Mouse (Mus musculus): ENCODE results near the gene Dnhd1.

Dnhd1 gene

DNA sequence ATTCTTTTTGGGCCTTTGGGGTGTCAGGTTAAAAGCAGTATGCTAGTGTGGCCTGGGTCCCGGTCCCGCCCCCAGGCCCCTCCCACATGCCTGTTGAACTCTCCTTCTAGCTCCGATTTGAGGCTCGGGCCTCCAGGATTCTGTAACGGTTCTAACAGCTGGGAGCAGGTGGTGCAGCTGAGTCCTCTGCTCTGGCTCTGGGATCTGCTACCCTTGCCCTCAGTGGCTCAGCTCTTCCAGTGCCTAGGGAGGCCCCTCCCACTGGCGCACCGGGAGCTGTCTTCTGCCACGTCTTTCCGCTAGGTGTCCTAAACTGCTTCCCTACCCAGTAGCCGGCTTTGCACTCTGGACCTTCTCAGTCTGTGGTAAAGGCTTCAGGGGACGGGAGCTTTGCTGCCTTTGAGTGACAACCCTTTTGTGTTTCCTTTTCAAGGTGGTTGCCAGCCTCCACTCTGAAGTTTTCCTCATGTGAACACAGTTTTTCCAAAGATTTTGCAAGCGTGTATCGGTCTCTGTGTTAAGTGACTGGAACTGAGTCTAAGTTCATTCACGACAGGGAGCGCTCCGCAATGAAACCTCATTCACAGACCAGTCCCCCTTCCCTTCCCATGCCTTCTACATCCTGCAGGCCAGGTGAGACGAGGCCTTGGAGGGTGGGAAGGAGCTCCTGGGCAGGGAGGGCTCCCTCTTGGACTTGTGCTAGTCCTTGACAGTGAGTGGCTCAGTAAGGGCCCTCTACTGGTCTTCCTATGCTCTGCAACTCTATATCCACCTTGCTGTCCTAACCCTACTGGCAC lies at the start of gene Dnhd1:
Gene Dnhd1 (plus strand): TSS at position 189 of the 797 bp plus-strand sequence.
- DNase-seq, result peak; percentile 51 to 61

DNA sequence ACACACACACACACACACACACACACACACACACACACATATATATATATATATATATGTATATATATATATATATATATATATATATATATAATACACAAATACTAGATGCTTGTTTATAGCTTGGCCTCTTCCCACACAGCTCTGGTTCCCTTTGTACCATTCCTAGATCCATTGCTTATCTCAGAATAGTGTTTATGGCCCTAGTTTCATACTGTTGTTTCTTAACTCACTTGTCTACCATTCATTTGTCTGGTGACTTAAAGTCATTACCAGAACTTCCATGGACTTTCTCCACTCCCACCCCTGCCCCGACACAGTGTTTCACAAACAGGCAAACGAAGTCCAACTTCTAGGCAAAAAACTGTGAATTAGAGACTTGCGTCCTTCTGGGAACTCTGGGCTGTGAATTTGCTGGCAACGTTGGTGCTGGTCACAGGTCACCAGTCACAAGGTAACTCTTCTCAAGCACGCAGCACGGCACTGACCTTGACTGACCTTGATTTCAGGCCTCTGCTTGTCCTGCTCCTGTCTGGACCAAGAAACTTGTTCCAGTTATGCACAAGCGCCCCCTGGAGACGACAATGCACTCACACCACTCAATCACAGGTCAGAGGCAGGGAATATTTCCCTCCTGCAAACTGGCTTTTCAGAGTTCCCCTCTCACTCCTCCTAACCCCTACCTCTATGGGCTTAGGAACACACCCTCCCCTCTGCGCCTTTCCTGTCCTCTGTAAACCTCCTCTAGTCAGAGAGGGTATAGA lies 47.6 kb upstream of the Dnhd1 start:
- DNase-seq, result peak; percentile 66 to 68

DNA sequence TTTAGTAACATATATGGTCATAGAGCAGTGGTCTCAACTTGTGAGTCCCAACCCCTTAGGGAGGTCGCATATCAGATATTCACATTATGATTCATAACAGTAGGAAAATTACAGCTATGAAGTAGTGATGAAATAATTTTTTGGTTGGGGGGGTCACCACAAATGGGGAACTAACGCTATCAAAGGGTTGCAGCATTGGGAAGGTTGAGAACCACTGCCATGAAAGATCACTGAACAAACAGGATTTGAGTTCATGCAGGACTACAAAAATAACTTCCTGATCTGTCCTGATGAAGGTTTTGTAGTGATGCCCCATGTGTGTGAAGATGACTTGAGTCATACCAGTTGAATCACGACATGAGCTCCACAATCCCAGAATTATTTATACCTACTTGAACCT lies 42.2 kb upstream of the Dnhd1 start:
- no peak for DNase-seq

DNA sequence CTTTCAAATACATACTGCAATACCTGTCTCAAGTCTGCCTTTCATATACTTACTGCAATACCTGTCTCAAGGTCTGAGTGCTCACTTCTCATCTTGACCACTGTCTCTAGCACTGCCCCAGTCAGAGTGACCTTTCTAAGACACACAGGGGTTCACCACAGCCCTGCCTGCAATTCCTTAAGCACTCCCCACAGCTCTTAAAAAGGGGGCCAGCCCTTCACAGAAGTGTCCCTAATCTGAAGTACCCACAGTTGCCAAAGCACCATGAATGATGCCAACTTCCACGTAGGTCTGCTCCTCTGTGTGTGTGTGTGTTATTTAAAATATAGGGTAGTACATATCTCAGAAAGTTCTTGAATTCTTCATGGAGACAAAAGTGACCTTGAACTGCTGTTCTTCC lies 38.9 kb upstream of the Dnhd1 start:
- no peak for DNase-seq

DNA sequence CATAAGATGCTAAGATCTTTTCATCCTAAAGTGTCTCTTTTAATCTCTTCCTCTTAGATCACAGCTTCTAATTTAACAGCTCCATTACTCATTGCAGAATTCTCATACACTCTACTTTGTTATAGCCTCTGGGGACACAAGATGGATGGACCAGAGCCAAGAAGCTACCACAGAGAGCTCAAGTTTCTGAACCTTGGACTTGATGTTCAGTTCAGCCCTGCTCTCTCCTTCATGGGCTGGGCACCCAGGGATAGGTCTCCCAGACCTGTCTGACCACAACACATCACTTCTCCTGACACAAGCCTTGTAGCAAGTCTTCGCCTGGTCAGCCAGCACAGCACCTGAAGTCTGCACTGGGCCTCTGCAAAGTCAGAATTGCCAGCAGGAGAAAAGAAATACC lies 36.2 kb upstream of the Dnhd1 start:
- no peak for DNase-seq

DNA sequence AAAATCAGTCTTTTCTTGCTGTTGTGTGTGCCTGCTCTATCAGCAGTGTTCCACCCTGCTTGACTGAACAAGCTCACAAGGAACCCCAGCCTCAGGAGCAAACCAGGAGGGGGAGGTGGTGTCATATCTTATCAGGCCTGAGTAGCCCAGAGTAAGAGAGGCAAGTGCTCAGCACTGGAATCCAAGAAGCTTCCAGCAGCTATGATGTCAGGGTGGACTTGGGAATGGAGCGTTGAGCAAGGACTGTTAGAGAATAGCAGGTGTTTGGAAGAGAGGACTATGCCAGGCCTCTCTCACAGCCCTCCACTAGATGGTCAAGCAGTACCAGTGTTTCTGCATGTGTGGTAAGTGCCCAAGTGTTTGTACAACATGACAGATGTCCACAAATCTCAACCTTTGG lies 34.9 kb upstream of the Dnhd1 start:
- DNase-seq, result no peak

DNA sequence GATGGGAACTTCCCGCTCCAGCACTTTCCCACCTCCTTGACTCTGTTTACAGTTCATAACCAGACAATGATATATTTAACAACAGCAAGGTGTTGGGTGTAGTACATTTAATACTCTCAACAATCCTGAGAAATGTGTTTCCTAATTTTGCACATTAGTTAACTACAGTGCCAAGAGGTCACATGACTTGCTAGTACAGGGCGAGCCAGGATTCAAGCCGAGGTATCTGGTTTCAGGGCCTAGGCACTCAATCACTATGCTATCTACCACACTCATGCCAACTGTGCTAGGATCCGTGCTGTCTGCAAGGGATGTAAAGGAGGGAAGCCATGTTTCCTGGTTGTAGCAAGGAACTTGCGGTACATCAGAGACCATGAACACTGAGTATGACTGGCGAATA lies 34.1 kb upstream of the Dnhd1 start:
- DNase-seq, result no peak

DNA sequence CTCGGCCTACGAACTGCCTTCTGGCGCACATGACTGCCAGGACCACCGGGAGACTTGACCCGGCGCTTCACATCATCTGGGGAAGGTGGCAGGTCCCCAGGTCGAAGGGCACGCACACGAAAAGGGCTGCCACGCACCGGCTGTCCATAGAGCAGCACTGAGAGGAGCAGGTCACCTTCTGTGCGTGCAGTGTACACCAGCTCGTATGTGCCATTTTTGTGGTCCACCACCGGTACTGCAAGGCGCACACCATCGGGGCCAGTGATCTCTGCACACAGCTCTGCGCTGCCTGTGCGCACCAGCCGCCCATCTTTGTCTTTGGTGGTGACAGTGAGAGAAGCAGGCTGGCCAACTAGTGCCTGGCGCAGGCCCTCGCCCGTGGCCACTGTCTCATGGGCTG lies 32.8 kb upstream of the Dnhd1 start:
- DNase-seq, result no peak

DNA sequence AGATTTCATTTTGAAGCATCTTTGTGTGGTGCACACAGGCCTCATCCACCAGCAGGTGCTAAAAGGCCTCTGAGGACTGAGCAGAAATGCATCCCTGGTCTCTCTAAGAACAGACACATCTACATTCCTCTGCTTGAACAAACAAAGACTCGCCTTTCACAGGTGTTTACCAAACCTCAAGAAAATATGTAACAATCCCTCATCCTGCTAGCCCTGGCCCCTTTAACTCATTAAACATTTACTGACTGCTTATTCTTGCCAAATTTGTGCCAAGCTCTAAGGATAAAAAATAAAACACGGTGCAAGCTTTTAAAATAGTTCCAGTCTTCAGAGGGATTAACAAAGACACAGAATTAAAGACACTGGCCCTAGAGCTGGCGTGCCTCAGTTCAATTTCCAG lies 30.9 kb upstream of the Dnhd1 start:
- DNase-seq, result no peak

DNA sequence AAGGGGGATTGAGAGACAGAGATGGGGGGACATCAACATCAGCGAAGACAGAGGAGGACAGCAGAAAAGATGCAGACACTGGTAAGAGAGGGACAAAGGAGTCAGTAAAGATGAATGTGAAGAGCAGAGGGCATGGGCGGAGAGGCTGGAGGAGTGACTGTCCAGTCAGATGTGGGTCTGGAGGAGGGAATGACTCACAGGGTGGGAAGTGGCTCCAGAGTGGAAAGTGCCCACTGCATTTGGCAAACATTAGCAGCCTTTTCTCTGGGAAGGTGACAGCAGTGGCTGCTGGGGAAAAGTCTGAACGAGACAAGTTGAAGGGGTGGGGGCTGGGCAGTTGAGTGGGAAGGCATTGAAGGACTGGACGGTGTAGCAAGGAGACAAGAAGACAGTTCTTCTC lies 29.6 kb upstream of the Dnhd1 start:
- DNase-seq, result no peak

DNA sequence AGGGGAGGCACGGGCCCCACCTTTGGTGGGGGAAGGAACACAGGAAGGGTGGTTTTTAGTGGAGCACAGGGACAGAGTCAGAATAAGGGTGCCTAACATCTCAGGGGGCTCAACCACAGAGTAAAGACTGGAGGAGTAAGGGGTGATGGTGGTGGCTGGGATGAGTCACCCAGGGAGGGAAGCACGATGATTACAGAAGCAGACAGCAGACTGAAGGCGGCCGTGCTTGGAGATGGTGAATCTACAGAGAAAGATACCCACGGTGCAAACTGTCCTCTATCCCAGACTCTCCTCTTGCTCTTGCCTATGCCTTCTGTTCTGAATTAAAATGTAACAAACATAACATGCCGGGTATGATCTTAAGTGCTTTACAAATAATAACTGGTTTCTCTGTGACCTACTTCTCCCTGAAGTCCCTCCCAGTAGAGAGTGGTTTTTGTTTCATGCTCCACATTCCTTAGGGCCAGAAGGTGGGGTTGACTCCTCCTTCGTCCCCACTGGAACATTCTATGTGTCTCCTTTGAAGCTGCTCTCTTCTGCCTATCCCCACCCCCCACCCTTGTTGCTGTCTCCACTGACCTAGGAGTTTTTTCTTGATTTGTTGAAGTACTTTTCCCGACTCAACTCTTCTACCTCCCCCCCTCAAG lies 28.9 kb upstream of the Dnhd1 start:
- DNase-seq, result no peak

DNA sequence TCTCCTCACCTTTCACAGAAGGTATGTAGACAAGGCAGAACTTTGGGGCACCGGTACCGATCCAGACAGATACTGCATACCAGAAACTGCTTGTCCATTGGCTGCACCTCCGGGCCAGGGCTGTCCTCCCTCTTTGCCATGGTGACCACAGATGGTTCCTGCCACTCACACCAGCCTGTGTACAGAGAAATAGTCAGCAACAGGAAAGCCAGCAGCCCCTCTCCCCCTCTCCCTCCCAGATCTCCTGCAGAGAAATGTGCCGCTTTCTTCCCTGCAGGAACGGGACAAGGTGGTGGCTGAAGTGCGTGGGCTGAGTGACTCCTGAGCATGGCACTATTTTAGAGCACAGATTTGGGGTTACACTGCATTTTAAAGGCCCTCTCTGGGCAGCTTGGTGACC lies 25.2 kb upstream of the Dnhd1 start:
- DNase-seq, result no peak

DNA sequence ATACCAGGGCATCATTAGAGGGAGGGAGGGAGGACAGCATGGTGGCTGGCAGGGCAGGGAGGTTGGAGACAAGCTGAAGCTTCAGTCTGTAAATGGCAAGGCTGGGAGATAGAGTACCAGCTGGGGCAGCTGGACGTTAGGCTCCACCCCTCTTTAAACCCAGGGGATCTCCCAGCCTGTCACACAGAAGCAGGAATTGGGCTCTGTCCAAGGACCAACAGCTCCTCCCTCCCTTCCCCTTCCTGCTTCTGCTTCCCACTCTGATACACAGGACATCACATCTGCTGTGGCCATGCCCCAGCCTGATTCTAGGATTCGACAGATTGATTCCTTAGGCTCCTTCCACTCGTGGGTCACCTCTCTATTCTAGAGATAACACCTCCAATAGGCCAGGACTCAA lies 22.0 kb upstream of the Dnhd1 start:
- DNase-seq, result no peak

DNA sequence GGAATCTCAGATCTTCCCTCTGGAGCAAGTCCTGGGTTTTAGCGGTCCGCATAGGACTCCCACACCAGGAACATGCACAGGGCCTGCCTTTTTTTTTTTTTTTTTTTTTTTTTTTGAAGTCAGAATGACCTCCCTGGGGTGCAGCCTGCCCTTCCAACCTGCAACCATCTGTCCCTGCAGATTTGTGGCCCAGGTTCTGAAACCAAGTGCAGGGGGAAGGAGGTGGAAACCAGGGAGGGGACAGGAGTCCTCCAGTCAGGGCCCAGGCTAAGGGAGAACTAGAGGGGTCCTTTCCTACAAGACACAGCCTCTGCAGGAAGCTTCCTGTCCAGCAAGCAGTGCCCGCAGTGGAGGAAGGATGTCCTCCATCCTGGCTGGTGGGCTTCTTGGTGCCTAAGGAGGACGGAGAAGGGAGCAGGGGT lies 18.1 kb upstream of the Dnhd1 start:
- peak in 1 of 2 experiments; percentile 6 for DNase-seq

DNA sequence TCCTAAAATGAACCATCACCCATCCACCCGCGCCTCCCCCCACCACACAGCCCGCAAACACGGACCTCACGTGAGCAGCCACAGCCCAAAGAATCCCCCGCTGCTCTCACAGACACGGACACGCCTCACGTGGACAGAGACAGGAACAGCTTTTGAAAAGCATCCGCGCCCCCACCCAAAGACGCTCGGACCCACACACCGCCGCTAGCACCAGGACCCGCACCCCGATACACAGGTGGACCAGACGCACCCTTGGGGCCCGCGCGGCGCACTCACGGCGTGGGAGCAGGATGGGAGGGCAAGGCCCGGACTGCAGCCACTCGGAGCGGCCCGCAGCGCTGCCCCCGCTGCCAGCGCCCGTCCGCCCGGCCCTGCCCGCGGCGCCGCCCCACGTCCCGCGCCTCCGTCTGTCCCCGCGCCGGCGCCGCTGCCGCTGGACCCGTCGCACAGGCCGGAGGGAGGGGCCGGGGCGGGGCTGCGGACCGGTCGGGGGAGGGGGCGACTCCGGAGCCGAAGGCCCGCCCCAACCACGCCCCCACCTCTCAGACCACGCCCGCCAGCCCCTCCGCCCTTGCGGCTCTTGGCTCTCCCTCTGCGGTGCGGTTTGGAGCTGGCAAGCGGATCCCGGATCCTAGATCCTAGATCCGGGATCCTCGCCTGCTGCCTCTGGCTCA lies 17.4 kb upstream of the Dnhd1 start, which contains the start of gene Trim3:
Gene Trim3 (minus strand): TSS at position 445 of the 674 bp plus-strand sequence.
- peak; percentile 81 to 82 for DNase-seq

DNA sequence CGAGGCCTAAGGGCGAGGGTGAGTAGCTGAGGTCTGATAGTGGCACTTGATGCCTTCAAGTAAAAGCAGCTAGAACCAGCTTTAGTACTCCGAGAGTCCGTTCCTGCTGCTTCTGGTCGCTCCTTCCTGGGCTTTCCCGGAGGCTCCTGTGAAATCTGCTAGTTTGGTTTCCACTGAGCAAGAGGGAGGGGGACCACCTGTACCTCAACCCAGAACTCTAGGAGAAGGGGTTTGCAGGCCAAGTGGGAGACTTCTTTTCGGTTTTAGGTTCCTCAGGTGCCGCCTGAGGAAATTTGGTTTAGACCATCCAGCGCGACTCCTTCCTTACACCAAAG lies 16.9 kb upstream of the Dnhd1 start:
- DNase-seq, result no peak

DNA sequence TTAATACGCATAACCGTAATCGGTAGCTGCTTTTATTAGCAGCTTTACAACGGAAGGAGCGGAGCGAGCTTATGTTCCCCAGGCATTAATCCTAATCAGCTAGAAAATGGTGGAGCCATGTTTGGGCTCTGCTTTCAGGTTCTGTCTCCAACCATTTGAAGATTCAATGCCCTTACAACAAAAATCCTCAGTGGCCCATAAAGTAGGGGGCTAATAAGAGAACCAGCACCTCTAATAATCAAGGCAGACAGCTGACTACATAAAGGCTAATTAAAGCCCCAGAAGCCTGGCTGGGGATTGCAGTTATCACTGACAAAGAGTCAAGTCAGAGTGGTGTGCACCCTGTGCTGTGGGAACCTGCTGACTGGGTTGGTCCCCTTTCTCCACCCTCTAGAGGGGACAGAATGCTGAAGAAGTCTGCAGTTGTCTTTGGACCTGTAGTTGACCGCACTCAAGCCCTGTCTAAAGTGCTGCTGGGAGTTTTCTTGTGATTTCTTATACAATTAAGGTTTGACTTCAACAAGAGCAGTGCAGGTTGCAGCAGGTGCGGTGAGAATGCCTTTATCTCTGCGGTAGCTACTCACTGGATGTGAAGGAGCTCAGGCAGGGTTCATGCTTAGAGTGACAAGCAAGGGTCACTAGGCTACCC lies 16.2 kb upstream of the Dnhd1 start:
- DNase-seq, result no peak

DNA sequence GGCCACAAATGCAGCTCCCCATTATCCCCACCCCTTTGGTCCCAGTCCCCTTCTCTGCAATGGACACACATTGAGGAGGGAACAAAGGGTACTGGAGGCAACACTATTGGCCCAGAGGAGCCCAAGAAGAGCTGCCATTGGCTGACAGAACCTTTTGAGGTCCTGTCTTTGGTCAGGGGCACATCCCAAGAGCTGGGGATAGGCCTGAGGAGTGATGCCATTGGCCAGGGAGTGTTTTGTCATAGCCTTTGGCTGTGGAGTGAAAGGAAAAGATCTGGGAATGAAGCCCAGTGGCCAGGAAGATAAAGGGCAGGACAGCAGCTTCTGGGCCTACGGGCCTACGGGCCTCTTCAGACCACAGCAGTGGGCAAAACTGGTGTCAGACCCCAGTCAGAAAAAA lies 14.9 kb upstream of the Dnhd1 start:
- DNase-seq, result no peak

DNA sequence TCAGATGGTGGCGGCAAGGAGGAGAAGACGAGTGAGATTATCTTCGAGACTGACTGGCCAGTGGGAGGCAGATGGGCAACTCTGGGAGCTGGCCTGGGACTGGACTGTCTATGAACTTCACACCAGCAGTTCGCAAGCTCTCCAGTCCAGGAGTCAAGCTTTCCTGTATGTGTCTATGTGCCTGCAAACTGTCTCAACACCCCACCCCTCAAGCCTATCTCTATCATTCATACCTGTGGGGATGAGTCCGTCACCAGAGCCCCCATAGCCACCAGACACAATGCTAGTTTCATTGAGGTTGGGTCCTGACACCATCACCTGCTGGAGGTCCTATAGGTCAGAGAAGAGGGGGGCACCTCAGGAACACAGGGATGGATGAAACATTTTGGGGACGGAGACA lies 11.9 kb upstream of the Dnhd1 start:
- DNase-seq, result no peak

DNA sequence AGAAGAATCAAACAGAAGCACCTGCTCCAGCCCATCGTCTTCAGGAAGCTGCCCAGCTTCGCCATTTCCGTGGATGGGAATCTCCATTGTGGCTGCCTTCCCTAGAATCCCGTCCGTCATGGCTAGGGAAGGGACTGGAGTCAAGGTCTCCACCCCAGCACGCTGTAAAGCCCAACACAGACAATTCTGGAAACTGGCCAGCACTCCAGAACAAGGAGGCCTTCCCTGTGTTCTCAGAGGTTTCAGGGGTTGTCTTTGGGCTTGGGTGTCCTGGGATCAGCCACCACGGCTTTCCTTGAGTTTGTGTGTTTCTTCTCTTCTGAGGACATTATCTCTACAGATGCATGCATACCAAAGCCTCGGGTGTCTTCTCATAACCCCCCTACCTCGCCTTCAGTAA lies 11.3 kb upstream of the Dnhd1 start:
- DNase-seq, result no peak

DNA sequence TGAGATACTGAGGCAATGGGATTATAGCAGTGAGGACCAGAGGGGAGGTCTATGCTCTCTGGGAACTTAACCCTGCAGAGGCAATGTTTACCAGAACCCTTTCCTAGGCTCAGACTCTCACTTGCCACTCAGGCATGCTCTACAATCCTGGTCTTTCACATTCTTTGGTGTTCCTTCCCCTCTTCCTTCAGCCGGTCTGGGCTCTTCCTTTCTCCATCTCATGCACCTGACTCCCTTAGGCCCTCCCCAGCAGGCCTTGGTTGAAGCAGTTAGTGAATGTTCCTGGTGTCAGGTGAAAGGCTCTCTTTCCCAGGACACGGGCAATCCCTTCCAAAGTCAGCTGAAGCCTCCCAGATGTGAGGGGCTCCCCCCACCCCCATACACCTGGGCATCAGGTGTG lies 10.9 kb upstream of the Dnhd1 start, which contains the start of gene Timm10b:
Gene Timm10b (plus strand): TSS at position 301 of the 400 bp plus-strand sequence.
- DNase-seq, result no peak

DNA sequence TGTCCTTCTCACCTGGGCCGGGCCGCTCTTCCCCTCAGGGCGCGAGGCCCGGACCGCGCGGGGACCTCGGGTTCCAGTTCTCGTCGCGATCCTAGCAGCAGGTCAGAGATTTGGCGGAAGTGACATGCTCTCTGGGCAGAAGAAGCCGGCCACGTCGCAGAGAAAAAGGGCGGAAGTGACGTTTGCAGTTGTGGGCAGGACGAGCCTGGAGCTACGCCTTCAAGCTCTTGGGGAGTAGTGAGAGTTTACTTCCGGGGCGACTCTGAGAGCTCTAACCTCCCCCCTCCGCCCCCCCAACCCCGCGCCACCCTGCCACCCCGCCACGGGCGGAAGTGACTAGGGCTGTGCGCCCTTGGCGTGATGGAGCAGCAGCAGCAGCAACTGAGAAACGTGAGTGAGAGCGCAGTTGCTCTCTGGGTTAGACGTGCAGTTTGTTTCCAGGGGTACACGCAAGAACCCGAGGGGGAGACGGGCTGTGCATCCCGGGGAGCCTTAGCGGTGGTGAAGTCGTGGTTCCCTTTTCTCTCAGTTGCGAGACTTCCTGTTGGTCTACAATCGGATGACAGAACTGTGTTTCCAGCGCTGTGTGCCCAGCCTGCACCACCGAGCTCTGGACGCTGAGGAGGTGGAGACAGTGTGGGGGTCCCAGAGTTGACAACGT lies 10.3 kb upstream of the Dnhd1 start, which contains the start of the genes Arfip2 and Gm45799:
Gene Arfip2 (minus strand): TSS at position 184 of the 661 bp plus-strand sequence.
Gene Gm45799 (plus strand): TSS at position 320 of the 661 bp plus-strand sequence.
- peak; percentile 97 for DNase-seq
